Mouse (Mus musculus) adrenal gland, adult 10 weeks (tissue): ENCODE measurements around the gene P4htm. TPM values are rescaled to one million over a fixed set of nuclear protein-coding genes. Genes with fewer than 3 reads are reported as not detected.

ENCODE experiments used
- polyA plus RNA-seq: library from polyadenylated mRNA; stranded (reverse); fragments of 350-450 nt; fragmentation: Illumina TruSeq; extraction: RNeasy Lipid Tissue Mini Kit (QIAGEN cat#74804); gene quantifications from one replicate; pipeline ENCODE4 v1.2.3, GENCODE M21; 2014; ENCODE audit warnings: low read depth, low replicate concordance

P4htm gene
- polyA plus RNA-seq = not detected

DNA sequence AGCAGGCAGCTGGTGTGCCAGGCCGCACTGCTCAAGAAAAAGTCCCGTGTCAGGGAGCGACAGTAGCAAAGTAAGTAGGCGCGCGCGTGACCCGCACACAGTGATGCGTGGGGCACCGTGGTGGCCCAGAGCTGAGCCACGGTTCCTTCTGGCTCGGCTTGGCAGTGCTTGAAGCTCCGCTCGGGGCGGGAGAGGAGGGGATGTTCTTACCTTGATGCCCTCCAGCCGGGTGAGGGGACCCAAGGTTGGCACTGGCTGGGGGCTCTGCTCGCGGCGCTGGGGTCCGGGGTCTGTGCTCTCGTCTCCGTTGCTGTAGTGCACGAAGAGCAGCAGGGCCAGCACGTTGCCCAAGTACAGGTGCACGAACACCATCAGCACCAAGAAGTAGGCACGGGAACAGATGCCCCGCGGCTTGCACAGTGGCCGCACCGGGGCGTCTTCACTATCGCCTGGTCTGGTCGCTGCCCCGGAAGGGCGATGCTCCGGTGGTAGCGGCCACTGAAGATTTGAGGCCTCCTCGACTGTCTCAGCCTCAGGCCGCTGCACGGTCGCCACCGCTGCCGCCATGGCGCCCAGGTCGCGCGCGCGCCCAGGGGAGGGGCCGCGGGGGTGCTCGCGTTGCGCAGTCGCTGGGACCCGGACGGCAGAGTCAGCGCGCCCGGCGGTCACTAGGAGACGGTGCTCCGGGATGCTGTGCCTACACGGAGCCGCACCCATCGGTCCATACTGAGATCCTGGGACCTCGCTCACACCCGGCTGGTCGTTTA, at the start of gene P4htm:
P4htm (minus strand) TSS at position 670 of the 767 bp plus-strand sequence.

DNA sequence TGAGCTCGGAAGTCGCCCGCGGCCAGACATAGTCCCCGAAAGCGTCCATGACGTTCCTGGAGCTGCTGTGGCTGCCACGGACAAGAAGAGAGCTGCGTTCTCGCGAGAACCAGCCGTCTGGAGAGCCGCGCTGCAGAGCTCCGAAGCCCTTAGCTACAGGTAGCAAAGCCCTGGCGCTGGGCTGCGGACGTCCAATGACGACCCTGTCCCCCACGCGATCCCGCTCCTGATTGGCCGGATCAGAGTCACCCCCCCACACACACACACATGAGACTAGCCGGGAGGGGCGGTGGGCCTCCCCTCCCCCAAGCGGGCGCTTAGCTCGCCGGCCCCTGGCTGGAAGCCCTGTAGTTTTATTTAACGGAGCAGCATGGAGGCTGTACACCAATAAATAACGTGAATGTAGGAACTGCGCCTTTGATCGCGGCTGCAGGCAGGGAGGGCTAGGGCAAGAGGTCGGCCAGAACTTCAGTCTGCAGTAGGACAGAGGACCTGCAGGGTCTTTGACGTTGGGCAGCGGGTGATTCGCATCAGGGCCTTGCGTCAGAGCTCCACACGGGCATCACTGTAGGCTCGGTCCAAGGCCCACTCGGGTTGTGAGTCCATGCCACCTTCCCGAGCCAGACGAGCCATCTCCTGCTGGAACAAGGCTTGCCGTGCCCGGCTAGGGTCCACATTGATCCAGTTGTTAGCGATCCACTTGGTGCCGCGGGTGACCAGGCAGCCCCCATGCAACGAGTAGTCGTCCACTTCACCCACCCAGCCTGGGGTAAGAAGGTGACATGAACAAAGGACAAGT, 18.7 kb downstream of the P4htm start, which contains the start of gene Wdr6:
Wdr6 (minus strand) TSS at position 195 of the 799 bp plus-strand sequence.

DNA sequence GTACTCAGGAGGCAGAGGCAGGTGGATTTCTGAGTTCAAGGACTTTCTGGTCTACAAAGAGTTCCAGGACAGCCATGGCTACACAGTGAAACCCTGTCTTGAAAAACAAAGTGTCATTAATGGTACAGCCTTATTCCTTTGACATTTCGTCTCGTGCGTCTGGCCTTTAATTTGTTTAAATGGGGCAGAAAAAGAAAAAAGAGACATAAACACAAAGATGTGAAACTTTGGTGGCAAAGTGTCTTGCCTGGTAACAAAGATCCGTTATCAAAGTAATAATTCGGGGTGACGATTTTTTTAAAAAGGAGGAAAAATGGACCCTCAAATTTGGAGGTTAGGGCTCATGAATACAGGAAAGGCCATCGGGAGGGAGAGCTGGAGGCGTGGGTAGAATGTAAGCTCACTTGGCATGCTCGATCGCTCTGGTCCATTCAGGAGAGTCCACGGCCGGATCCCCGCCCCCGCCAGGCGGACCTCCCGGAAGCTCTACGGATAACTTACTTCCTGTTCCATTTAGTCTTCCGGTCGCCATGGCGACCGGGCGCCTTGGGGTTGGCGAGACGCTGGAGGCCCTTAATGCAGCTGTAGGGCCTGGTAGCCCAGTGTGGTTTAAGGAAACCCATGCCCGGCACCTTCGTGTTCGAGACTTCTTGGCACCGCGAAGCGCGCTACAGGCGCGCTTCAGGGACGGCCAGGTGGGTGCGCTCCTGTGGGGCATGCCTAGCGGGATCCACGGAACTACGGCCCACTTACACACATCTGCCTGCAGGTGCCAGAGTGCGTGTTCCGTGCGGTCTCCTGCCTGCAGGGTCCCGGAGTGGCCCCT, 27.9 kb downstream of the P4htm start, which contains the start of gene Dalrd3:
Dalrd3 (plus strand) TSS at position 506 of the 826 bp plus-strand sequence.

DNA sequence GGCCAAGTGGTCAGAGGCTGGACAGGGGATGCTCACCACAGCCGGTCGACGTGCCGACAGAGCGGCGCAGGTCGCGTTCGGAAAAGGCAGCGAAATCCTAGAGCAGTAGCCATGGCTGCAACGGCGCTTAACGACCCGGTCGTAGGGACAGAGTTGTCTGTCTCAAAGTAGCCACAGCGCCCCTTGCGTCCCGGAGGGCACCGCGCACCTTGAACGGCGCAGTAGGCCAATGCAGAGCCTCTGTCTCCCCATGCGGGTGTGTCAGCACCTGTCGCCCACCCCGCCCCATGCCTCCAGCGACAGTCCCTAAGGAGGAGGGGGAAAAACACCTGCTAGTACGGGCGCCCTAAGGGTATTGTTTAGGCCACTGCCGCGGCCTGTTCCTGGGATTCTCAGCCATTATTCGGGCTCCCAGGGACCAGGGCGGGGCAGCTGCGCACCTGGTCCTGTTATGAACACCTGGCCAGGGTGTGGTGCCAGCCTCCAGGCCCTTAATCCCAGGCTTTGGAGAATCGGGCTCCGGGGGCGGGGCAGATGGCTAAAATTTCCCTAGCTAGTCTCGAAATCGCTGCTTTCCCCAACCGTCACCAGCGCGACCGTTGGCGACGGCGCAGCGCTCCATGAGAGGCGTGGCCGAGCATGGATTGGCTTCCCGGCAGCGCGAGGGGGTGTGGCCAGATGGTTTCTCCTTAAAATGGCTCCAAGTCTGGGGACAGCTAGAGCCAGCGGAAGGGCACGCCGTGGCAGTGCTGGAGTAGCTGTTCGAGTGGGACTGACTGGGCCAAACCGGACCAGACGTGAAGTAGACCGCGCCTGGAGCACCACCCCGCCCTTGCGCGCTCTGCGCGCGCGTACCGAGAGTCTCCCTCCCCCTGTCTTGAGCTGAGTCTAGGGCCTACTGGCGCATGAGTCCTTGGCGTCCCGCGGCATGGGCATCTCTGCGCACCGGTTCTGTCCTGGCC, 30.4 kb downstream of the P4htm start, which contains the start of gene Ndufaf3:
Ndufaf3 (minus strand) TSS at position 620 of the 962 bp plus-strand sequence.

GRCm38 (mm10) chr9:108560227-108560841, 37.1 kb downstream of the P4htm start, which contains the start of gene Impdh2:
Gene Impdh2, plus strand, starts transcription at chr9:108560286.

Other genes with a start within 250 kb of the P4htm start
- gene Usp4, start 249.8 kb downstream of the P4htm start, polyA plus RNA-seq = 66.7 TPM
- gene 1700102P08Rik, start 204.9 kb downstream of the P4htm start, polyA plus RNA-seq = 1.2 TPM
- not detected for gene Ccdc36, start 169.2 kb downstream of the P4htm start, polyA plus RNA-seq
- gene BC048562, start 161.2 kb downstream of the P4htm start, polyA plus RNA-seq = not detected
- 6.2 TPM for gene Ccdc71, start 137.1 kb downstream of the P4htm start, polyA plus RNA-seq
- gene Klhdc8b, start 136.1 kb downstream of the P4htm start, polyA plus RNA-seq = 1.5 TPM
- 6.8 TPM for gene Lamb2, start 117.9 kb downstream of the P4htm start, polyA plus RNA-seq
- 18.4 TPM for gene Usp19, start 107.1 kb downstream of the P4htm start, polyA plus RNA-seq
- gene Qars, start 90.0 kb downstream of the P4htm start, polyA plus RNA-seq = 95.6 TPM
- 57.8 TPM for gene Qrich1, start 80.9 kb downstream of the P4htm start, polyA plus RNA-seq
- gene Impdh2, start 37.4 kb downstream of the P4htm start, polyA plus RNA-seq = 26.3 TPM
- 4.5 TPM for gene Ndufaf3, start 30.2 kb downstream of the P4htm start, polyA plus RNA-seq
- 2.9 TPM for gene Dalrd3, start 27.8 kb downstream of the P4htm start, polyA plus RNA-seq
- 6.2 TPM for gene Wdr6, start 18.9 kb downstream of the P4htm start, polyA plus RNA-seq
- 58.1 TPM for gene Arih2, start 51.7 kb upstream of the P4htm start, polyA plus RNA-seq
- 111 TPM for gene Slc25a20, start 64.4 kb upstream of the P4htm start, polyA plus RNA-seq
- 111 TPM for gene Prkar2a, start 91.6 kb upstream of the P4htm start, polyA plus RNA-seq
- gene Ip6k2, start 186.1 kb upstream of the P4htm start, polyA plus RNA-seq = 183 TPM
- 0.47 TPM for gene Nckipsd, start 210.7 kb upstream of the P4htm start, polyA plus RNA-seq
- gene Celsr3, start 228.7 kb upstream of the P4htm start, polyA plus RNA-seq = 0.17 TPM